Mouse (Mus musculus) MEL (cell line): ENCODE data around the gene Ezr. TPM values are rescaled to one million over a fixed set of nuclear protein-coding genes. Genes with fewer than 3 reads are reported as not detected.

Experiments used
- DNase-seq: peaks from one replicate; pipeline ENCODE4 v3.0.0; 2011; ENCODE audit warnings: low read depth, low spot score
- H3K27ac ChIP-seq: 2 replicates; pipeline ENCODE4 v1.5.1; 2012; ENCODE audit warnings: low read depth, mild to moderate bottlenecking, control low read depth, low read length, moderate library complexity; ENCODE audit not compliant: control insufficient read depth
- H3K27me3 ChIP-seq, 2 experiments: fragments of 150-350 bp in 1 of 2; sonication (generic) in 1 of 2; 2 replicates each; pipeline ENCODE4 v1.6.1; 2012; ENCODE audit warnings: low read length in 2 of 2, mild to moderate bottlenecking in 2 of 2, improper control_type of control experiment in 1 of 2, moderate library complexity in 1 of 2; ENCODE audit not compliant: insufficient read depth in 2 of 2, control insufficient read depth in 1 of 2
- H3K36me3 ChIP-seq, 2 experiments: 2 replicates each; pipeline ENCODE4 v1.6.1; 2012 to 2014; ENCODE audit warnings: low read length in 2 of 2, improper control_type of control experiment in 1 of 2, inconsistent platforms in 1 of 2, mild to moderate bottlenecking in 1 of 2; ENCODE audit not compliant: insufficient read depth in 2 of 2, control insufficient read depth in 1 of 2
- H3K4me1 ChIP-seq, 2 experiments: fragments of 150-350 bp in 1 of 2; sonication (generic) in 1 of 2; 2 replicates each; pipeline ENCODE4 v1.6.1; 2012; ENCODE audit warnings: low read length in 2 of 2, improper control_type of control experiment in 1 of 2, mild to moderate bottlenecking in 1 of 2; ENCODE audit not compliant: insufficient read depth in 2 of 2, control insufficient read depth in 1 of 2
- H3K4me3 ChIP-seq, 2 experiments: fragments of 150-350 bp in 1 of 2; sonication (generic) in 1 of 2; 2 replicates each; pipeline ENCODE4 v1.5.1; 2012; ENCODE audit warnings: low read depth in 2 of 2, low read length in 2 of 2, mild to moderate bottlenecking in 2 of 2, moderate library complexity in 2 of 2, control low read depth in 1 of 2, improper control_type of control experiment in 1 of 2; ENCODE audit not compliant: control insufficient read depth in 1 of 2, insufficient read depth in 1 of 2
- H3K79me2 ChIP-seq: 2 replicates; pipeline ENCODE4 v1.6.1; 2012; ENCODE audit warnings: mild to moderate bottlenecking, low read length, moderate library complexity; ENCODE audit not compliant: control insufficient read depth, poor library complexity, insufficient read depth
- H3K9ac ChIP-seq: 2 replicates; pipeline ENCODE4 v1.6.1; 2012; ENCODE audit warnings: low read depth, mild to moderate bottlenecking, control low read depth, low read length, moderate library complexity; ENCODE audit not compliant: control insufficient read depth, poor library complexity, severe bottlenecking
- H3K9me3 ChIP-seq: fragments of 150-350 bp; sonication (generic); replicated peaks from 2 replicates; pipeline ENCODE4 v1.6.1; 2012; ENCODE audit warnings: mild to moderate bottlenecking, low read length, improper control_type of control experiment, moderate library complexity; ENCODE audit not compliant: insufficient read depth
- CHD1 ChIP-seq: IDR thresholded peaks from 2 replicates; pipeline ENCODE4 v1.6.1; 2012; ENCODE audit warnings: low read depth, mild to moderate bottlenecking, inconsistent platforms, low read length, improper control_type of control experiment
- CHD2 ChIP-seq: IDR thresholded peaks from 2 replicates; pipeline ENCODE4 v1.6.1; 2011; ENCODE audit warnings: low read length, improper control_type of control experiment
- CTCF ChIP-seq, 3 experiments: IDR thresholded peaks in 2 of 3; conservative IDR thresholded peaks in 1 of 3; 2 replicates each; pipeline ENCODE4 v1.5.1; 2011 to 2012; ENCODE audit warnings: low read length in 3 of 3, low read depth in 2 of 3, mild to moderate bottlenecking in 2 of 3, improper control_type of control experiment in 1 of 3, inconsistent platforms in 1 of 3, mixed read lengths in 1 of 3, moderate library complexity in 1 of 3; ENCODE audit not compliant: control insufficient read depth in 1 of 3, insufficient read depth in 1 of 3, poor library complexity in 1 of 3, severe bottlenecking in 1 of 3
- ELF1 ChIP-seq: IDR thresholded peaks from 2 replicates; pipeline ENCODE4 v1.6.1; 2014; ENCODE audit warnings: low read depth, mild to moderate bottlenecking, inconsistent platforms, low read length, improper control_type of control experiment, moderate library complexity
- EP300 ChIP-seq, 2 experiments: IDR thresholded peaks; 2 replicates each; pipeline ENCODE4 v1.6.1; 2011; ENCODE audit warnings: improper control_type of control experiment in 2 of 2, low read length in 2 of 2, low read depth in 1 of 2, mild to moderate bottlenecking in 1 of 2
- ETS1 ChIP-seq: IDR thresholded peaks from 2 replicates; pipeline ENCODE4 v1.6.1; 2012; ENCODE audit warnings: low read depth, mild to moderate bottlenecking, inconsistent platforms, low read length, improper control_type of control experiment, moderate library complexity
- GABPA ChIP-seq: IDR thresholded peaks from 2 replicates; pipeline ENCODE4 v1.6.1; 2012; ENCODE audit warnings: low read depth, mild to moderate bottlenecking, inconsistent platforms, low read length, improper control_type of control experiment, moderate library complexity
- GATA1 ChIP-seq: IDR thresholded peaks from 2 replicates; pipeline ENCODE4 v1.6.1; 2011; ENCODE audit warnings: low read depth, low read length, improper control_type of control experiment
- HCFC1 ChIP-seq: IDR thresholded peaks from 2 replicates; pipeline ENCODE4 v1.6.1; 2012; ENCODE audit warnings: low read depth, mild to moderate bottlenecking, inconsistent platforms, low read length, improper control_type of control experiment, moderate library complexity
- JUND ChIP-seq: IDR thresholded peaks from 2 replicates; pipeline ENCODE4 v1.6.1; 2011; ENCODE audit warnings: low read depth, mild to moderate bottlenecking, improper control_type of control experiment, low read length
- KAT2A ChIP-seq: conservative IDR thresholded peaks from 2 replicates; pipeline ENCODE4 v1.6.1; 2012; ENCODE audit warnings: low read depth, low read length, improper control_type of control experiment, inconsistent platforms
- MAFK ChIP-seq: IDR thresholded peaks from 2 replicates; pipeline ENCODE4 v1.6.1; 2011; ENCODE audit warnings: low read depth, mild to moderate bottlenecking, low read length, improper control_type of control experiment, borderline replicate concordance
- MAX ChIP-seq: IDR thresholded peaks from 2 replicates; pipeline ENCODE4 v1.6.1; 2011; ENCODE audit warnings: low read length, improper control_type of control experiment
- MAZ ChIP-seq: IDR thresholded peaks from 2 replicates; pipeline ENCODE4 v1.6.1; 2012; ENCODE audit warnings: low read depth, mild to moderate bottlenecking, inconsistent platforms, low read length, improper control_type of control experiment
- MXI1 ChIP-seq: IDR thresholded peaks from 2 replicates; pipeline ENCODE4 v1.6.1; 2011; ENCODE audit warnings: mild to moderate bottlenecking, low read depth, low read length, improper control_type of control experiment
- MYB ChIP-seq: IDR thresholded peaks from 2 replicates; pipeline ENCODE4 v1.6.1; 2011; ENCODE audit warnings: mild to moderate bottlenecking, low read depth, low read length, improper control_type of control experiment
- MYC ChIP-seq: IDR thresholded peaks from 2 replicates; pipeline ENCODE4 v1.6.1; 2011; ENCODE audit warnings: low read depth, mild to moderate bottlenecking, low read length, improper control_type of control experiment, moderate library complexity
- NELFE ChIP-seq: IDR thresholded peaks from 2 replicates; pipeline ENCODE4 v1.6.1; 2011; ENCODE audit warnings: low read depth, low read length, improper control_type of control experiment
- NRF1 ChIP-seq: IDR thresholded peaks from 2 replicates; pipeline ENCODE4 v1.6.1; 2014; ENCODE audit warnings: low read depth, mild to moderate bottlenecking, inconsistent platforms, low read length, improper control_type of control experiment, moderate library complexity; ENCODE audit not compliant: poor library complexity, insufficient read depth, severe bottlenecking
- POLR2A ChIP-seq, 2 experiments: IDR thresholded peaks; 2 replicates each; pipeline ENCODE4 v1.6.1; 2011 to 2012; ENCODE audit warnings: low read length in 2 of 2, mild to moderate bottlenecking in 2 of 2, control low read depth in 1 of 2, improper control_type of control experiment in 1 of 2, low read depth in 1 of 2, moderate library complexity in 1 of 2; ENCODE audit not compliant: control insufficient read depth in 1 of 2, insufficient read depth in 1 of 2, poor library complexity in 1 of 2
- POLR2AphosphoS2 ChIP-seq: IDR thresholded peaks from 2 replicates; pipeline ENCODE4 v1.6.1; 2011; ENCODE audit warnings: low read length, improper control_type of control experiment
- POLR2AphosphoS5 ChIP-seq: IDR thresholded peaks from 2 replicates; pipeline ENCODE4 v1.6.1; 2012; ENCODE audit warnings: low read depth, borderline replicate concordance, mild to moderate bottlenecking, inconsistent platforms, low read length, moderate library complexity, mixed read lengths
- RCOR1 ChIP-seq: IDR thresholded peaks from 2 replicates; pipeline ENCODE4 v1.6.1; 2012; ENCODE audit warnings: low read depth, mild to moderate bottlenecking, inconsistent platforms, low read length, improper control_type of control experiment
- SIN3A ChIP-seq: IDR thresholded peaks from 2 replicates; pipeline ENCODE4 v1.6.1; 2012; ENCODE audit warnings: low read length, improper control_type of control experiment, inconsistent platforms
- SMC3 ChIP-seq: IDR thresholded peaks from 2 replicates; pipeline ENCODE4 v1.6.1; 2011; ENCODE audit warnings: low read depth, low read length, improper control_type of control experiment
- TAL1 ChIP-seq: IDR thresholded peaks from 2 replicates; pipeline ENCODE4 v1.6.1; 2012; ENCODE audit warnings: mild to moderate bottlenecking, inconsistent platforms, low read length, moderate library complexity, mixed read lengths
- TBP ChIP-seq: IDR thresholded peaks from 2 replicates; pipeline ENCODE4 v1.8.0; 2011; ENCODE audit warnings: low read depth, low read length, improper control_type of control experiment
- TCF12 ChIP-seq: IDR thresholded peaks from 2 replicates; pipeline ENCODE4 v1.6.1; 2014; ENCODE audit warnings: low read depth, mild to moderate bottlenecking, inconsistent platforms, low read length, improper control_type of control experiment, moderate library complexity
- UBTF ChIP-seq: IDR thresholded peaks from 2 replicates; pipeline ENCODE4 v1.6.1; 2012; ENCODE audit warnings: low read depth, mild to moderate bottlenecking, inconsistent platforms, low read length, improper control_type of control experiment, moderate library complexity, borderline replicate concordance; ENCODE audit not compliant: insufficient read depth
- USF1 ChIP-seq: IDR thresholded peaks from 2 replicates; pipeline ENCODE4 v1.6.1; 2014; ENCODE audit warnings: low read depth, mild to moderate bottlenecking, inconsistent platforms, low read length, improper control_type of control experiment, moderate library complexity
- USF2 ChIP-seq, 2 experiments: IDR thresholded peaks; 2 replicates each; pipeline ENCODE4 v1.6.1; 2011 to 2012; ENCODE audit warnings: improper control_type of control experiment in 2 of 2, low read length in 2 of 2, borderline replicate concordance in 1 of 2, inconsistent platforms in 1 of 2, low read depth in 1 of 2, mild to moderate bottlenecking in 1 of 2; ENCODE audit not compliant: insufficient read depth in 1 of 2
- ZC3H11A ChIP-seq: IDR thresholded peaks from 2 replicates; pipeline ENCODE4 v1.6.1; 2012; ENCODE audit warnings: low read depth, mild to moderate bottlenecking, inconsistent platforms, low read length, improper control_type of control experiment
- ZKSCAN1 ChIP-seq: IDR thresholded peaks from 2 replicates; pipeline ENCODE4 v1.6.1; 2012; ENCODE audit warnings: low read depth, mild to moderate bottlenecking, inconsistent platforms, low read length, improper control_type of control experiment, moderate library complexity
- ZNF384 ChIP-seq: IDR thresholded peaks from 2 replicates; pipeline ENCODE4 v1.6.1; 2012; ENCODE audit warnings: low read depth, mild to moderate bottlenecking, inconsistent platforms, low read length, improper control_type of control experiment
- polyA plus RNA-seq, 2 experiments: library from polyadenylated mRNA; stranded (reverse) in 1 of 2; unstranded in 1 of 2; fragments of >175 nt in 1 of 2; fragments of >200 nt in 1 of 2; gene quantifications; 2 replicates each; pipeline versions ENCODE4 v1.2.1 to v1.2.4; 2012; ENCODE audit warnings: low replicate concordance in 2 of 2, low read depth in 1 of 2; ENCODE audit not compliant: insufficient read length in 2 of 2, insufficient read depth in 1 of 2, missing spikeins in 1 of 2
- total RNA-seq: library from RNA; depleted of rRNA; stranded (reverse); fragments of 300-350 nt; gene quantifications from 2 replicates; pipeline ENCODE4 v1.2.3, GENCODE M21; 2012

The Ezr gene
- total and polyA plus RNA-seq, 3 experiments: 48.7 to 88.7 TPM; not detected in 1

DNA sequence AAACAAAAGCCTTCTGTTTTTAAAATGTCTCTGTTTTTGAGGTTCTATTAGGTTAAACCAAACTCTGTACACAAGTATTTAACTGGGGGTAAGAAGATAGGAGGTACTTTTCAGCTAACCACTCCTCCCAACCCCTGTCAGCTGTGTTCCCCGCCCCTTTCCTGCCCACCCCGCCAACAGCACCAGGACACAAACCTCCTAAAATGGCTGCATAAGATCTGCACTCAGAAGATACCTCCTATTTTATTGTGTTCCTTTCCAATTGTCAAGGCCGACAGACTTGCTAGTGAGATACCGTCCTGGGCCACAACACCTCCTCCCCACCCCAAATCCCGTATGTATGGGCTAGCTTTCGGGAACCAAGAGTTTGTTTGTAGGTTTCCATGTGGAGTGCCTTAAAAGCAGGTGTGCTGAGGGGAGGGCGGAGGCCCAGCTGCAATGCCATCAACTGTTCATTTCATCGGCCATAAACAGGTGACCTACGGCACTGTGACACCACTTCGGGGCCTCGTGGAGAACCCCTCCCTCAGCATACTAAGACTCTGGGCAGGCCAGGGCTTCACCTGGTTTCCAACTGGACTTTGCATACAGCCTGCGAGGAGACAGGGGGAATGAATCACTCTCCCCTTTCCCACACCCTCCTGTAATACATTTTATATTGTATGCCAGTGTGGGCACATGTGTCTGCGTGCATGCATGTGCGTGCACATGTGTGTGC, 9.2 kb downstream of the Ezr start:
- Histone ChIP-seq H3K9ac (no peak overlapping the region), H3K79me2 (peaks cover 27% of the 10 kb centered on the region; the same call in 1 of the 2 replicates), H3K9me3 (no peaks in the 10 kb centered on the region), H3K4me3 (no peak overlapping the region), H3K27ac (no peak overlapping the region), H3K27me3 (no peaks in the 10 kb centered on the region), H3K4me1 (peaks cover 2 to 6% of the 10 kb centered on the region in 2 experiments; a peak in 3 of 4 replicates), H3K36me3 (peaks cover 0 to 7% of the 10 kb centered on the region in 2 experiments; a peak in 3 of 4 replicates)
- DNase-seq: peak; percentile 60
- peak; percentile 31; the same call in 1 of the 2 replicates for TF ChIP-seq GATA1
- no peak for TF ChIP-seq MYC
- no peak for TF ChIP-seq ZKSCAN1
- no peak for TF ChIP-seq TBP
- TF ChIP-seq TAL1: peak; percentile 40
- no peak for TF ChIP-seq UBTF
- no peak for TF ChIP-seq CHD1
- no peak for TF ChIP-seq POLR2AphosphoS5
- no peak for TF ChIP-seq MYB
- TF ChIP-seq RCOR1: peak; percentile 31; the same call in 1 of the 2 replicates
- no peak for TF ChIP-seq MAX
- TF ChIP-seq ELF1: no peak
- TF ChIP-seq NELFE: no peak
- TF ChIP-seq NRF1: no peak
- TF ChIP-seq USF2 (IDR thresholded peaks at IDR 0.05; ENCODE audit: borderline replicate concordance in 1 of 2, insufficient read depth in 1 of 2, low read depth in 1 of 2, low read length in 2 of 2): no peak
- TF ChIP-seq MAFK: no peak
- TF ChIP-seq HCFC1: no peak
- TF ChIP-seq MAZ: no peak
- no peak for TF ChIP-seq ZNF384
- TF ChIP-seq KAT2A: no peak
- no peak for TF ChIP-seq CHD2
- TF ChIP-seq EP300 (IDR thresholded peaks at IDR 0.05; ENCODE audit: low read depth in 1 of 2, low read length in 2 of 2): peak in 1 of 2 experiments; percentile 74; a peak in 2 of 4 replicates
- TF ChIP-seq USF1: no peak
- no peak; the same call in 1 of the 2 replicates for TF ChIP-seq SIN3A
- no peak for TF ChIP-seq MXI1
- TF ChIP-seq ETS1: peak; percentile 38
- no peak for TF ChIP-seq GABPA
- TF ChIP-seq POLR2A (IDR thresholded peaks at IDR 0.05; ENCODE audit: control insufficient read depth in 1 of 2, insufficient read depth in 1 of 2, low read depth in 1 of 2, low read length in 2 of 2, poor library complexity in 1 of 2): no peak
- no peak for TF ChIP-seq SMC3
- peak; percentile 84 for TF ChIP-seq TCF12
- TF ChIP-seq JUND: no peak
- no peak for TF ChIP-seq CTCF (IDR thresholded peaks at IDR 0.05 in 2 of 3, conservative IDR thresholded peaks at IDR 0.05 in 1 of 3; ENCODE audit: control insufficient read depth in 1 of 3, insufficient read depth in 1 of 3, low read depth in 2 of 3, low read length in 3 of 3, poor library complexity in 1 of 3, severe bottlenecking in 1 of 3)
- no peak for TF ChIP-seq ZC3H11A
- no peak for TF ChIP-seq POLR2AphosphoS2
